Mouse (Mus musculus): ENCODE results near the gene Mettl16.

Gene Mettl16

DNA sequence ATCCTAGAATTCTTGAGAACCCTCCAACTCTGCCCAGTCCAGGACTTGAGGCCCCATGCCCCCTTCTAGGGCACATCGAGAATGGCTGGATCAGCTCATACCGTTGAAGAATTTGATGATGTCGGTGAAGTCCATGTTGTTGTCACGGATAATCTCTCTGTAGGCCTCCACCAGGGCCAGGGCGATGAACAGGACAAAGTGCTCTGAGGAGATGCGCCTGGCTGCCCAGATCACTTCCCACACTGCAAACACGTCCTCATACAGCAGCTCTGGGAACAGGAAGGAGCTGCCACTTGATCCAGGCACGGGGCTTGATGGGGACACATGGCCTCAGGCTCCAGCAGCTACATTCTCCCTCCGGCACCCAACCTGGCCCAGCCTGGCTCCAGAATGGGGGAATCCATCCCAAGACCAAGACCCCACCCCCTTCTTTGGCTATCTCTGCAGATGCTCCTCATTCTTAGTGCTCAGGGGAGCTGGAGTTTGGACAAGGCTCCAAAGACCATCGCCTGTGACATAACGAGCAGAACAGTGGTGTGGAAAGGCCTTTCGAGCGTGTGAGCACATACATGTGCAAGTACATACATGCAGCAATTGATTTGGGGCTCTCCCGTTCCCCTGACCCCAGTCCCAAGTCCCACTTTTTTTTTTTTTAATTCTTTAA is 80.5 kb downstream of the Mettl16 start:
- DNase-seq = no peak

- DNase-seq = no peak
Observed at GRCm38 (mm10) chr11:74857756-74858155, 87.1 kb downstream of the Mettl16 start.

GRCm38 (mm10) chr11:74862129-74862528 is 91.5 kb downstream of the Mettl16 start:
- DNase-seq = no peak

DNA sequence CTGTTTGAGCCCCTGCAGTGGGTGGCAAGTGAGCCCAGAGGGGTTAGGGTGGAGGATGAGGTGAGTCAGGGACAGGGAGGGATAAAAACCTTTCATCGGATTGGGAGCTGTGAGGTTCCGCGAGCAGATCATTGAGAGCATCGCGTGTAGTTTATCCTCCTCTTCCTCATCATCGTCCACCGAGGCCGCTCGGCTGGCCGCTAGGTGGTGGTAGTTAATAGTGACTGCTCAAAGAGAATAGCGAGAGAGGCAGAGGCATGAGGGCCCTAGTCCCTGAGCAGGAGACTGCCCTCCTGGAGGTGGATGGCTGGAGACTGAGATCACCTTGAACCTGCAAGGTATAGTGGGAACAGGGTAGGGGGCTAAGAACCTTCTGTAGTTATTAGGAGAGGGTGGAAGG is 92.8 kb downstream of the Mettl16 start:
- DNase-seq = no peak

GRCm38 (mm10) chr11:74864421-74864820 is 93.8 kb downstream of the Mettl16 start:
- DNase-seq = no peak

GRCm38 (mm10) chr11:74865252-74865651 is 94.6 kb downstream of the Mettl16 start:
- DNase-seq = no peak

- DNase-seq = no peak
Observed at GRCm38 (mm10) chr11:74866640-74867039, 96.0 kb downstream of the Mettl16 start.

DNA sequence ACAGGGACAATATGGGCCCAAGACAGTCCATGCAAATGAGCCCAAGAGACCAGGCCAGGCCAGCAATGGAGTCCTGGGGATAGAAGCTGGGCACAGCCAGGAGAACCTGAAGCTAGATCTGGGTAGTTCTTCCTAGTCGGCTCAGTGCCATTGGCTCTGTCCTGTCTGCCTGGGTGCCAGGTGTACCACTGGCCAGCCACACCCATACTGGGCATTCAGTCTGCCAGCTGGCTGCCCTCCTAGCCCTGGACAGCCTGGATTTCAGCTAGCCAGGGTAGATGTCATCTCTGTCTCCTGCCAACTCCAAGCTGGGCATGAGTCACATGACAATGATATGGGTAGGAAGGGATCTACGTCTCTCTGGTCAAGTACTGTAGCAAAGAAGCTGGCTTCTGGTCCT is 96.6 kb downstream of the Mettl16 start:
- DNase-seq = no peak

GRCm38 (mm10) chr11:74868046-74868760 is 97.6 kb downstream of the Mettl16 start:
- no peak for DNase-seq

- no peak for DNase-seq
Observed at GRCm38 (mm10) chr11:74869603-74870002, 99.0 kb downstream of the Mettl16 start.

GRCm38 (mm10) chr11:74870544-74870943 is 99.9 kb downstream of the Mettl16 start:
- no peak for DNase-seq

- DNase-seq = no peak
Observed at GRCm38 (mm10) chr11:74870991-74871622, 100.5 kb downstream of the Mettl16 start.

DNA sequence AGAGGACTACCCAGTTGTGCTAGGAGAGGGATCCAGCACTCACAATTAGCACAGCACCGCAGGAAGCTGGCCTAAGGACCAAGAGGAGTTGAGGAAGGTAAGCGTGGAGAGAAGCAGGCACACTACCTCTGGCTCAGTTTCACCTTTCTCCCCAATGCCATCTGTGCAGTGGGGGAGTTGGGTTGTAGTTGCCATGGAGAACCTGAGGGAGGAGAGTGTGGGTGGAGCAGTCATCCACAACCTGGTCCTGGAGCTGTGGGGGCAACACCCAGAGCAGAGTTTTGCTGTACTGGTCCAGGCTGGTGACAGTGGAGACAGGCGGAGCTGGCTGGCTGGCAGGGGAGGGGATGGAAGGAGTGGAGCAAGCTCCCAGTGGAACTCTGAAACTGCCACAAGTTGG is 104.0 kb downstream of the Mettl16 start:
- no peak for DNase-seq

DNA sequence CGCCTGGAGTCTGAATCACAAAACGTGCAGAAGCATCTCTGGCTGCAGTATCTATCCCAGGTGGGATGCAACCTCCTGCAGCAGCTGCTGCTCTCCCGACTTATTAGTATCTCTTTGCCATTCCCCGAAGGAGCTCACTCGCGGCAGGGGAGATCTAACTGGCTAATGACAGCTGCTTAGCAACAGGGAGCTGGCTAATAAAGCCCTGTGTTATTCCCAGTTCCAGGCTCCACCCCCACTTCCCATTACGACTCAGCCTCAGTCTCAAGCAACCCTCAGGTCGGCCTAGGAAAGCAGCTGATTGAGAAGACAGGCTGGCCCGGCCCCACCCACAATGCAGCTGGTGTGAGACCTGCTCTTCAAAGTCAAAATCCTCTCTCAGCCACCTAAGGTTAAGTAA is 106.2 kb downstream of the Mettl16 start:
- DNase-seq = no peak
